Mouse (Mus musculus) hindbrain, embryonic 15.5 days (tissue): Measurements from ENCODE around the gene Gpr183. TPM values are rescaled to one million over a fixed set of nuclear protein-coding genes. Genes with fewer than 3 reads are reported as not detected.

Experiments used
- ATAC-seq: fragments of 200-750 bp; cut with Nextera tagmentation; 2 replicates; pipeline ENCODE4 v1.8.0; 2017; ENCODE audit warnings: low read depth, moderate number of reproducible peaks, moderate TSS enrichment; ENCODE audit not compliant: low FRiP score
- H3K27ac ChIP-seq: fragments of 300-500 bp; sonication (generic); replicated peaks from 2 replicates; pipeline ENCODE4 v1.5.1; 2015; ENCODE audit warnings: mild to moderate bottlenecking, inconsistent platforms
- H3K27me3 ChIP-seq: fragments of 300-500 bp; sonication (generic); 2 replicates; pipeline ENCODE4 v1.6.1; 2015; ENCODE audit warnings: control low read depth, inconsistent platforms
- H3K36me3 ChIP-seq: fragments of 300-500 bp; sonication (generic); 2 replicates; pipeline ENCODE4 v1.6.1; 2015; ENCODE audit warnings: control low read depth, inconsistent platforms
- H3K4me1 ChIP-seq: fragments of 300-500 bp; sonication (generic); replicated peaks from 2 replicates; pipeline ENCODE4 v1.6.1; 2015; ENCODE audit warnings: control low read depth, inconsistent platforms
- H3K4me2 ChIP-seq: fragments of 300-500 bp; sonication (generic); 2 replicates; pipeline ENCODE4 v1.6.1; 2015; ENCODE audit warnings: moderate library complexity, mild to moderate bottlenecking, inconsistent platforms
- H3K4me3 ChIP-seq: fragments of 300-500 bp; sonication (generic); 2 replicates; pipeline ENCODE4 v1.5.1; 2015; ENCODE audit warnings: mild to moderate bottlenecking, inconsistent platforms
- H3K9ac ChIP-seq: fragments of 300-500 bp; sonication (generic); 2 replicates; pipeline ENCODE4 v1.6.1; 2015; ENCODE audit warnings: inconsistent platforms
- H3K9me3 ChIP-seq: fragments of 300-500 bp; sonication (generic); 2 replicates; pipeline ENCODE4 v1.6.1; 2016; ENCODE audit warnings: control low read depth, inconsistent platforms
- WGBS: fragments of 180-500 bp; shearing (Covaris S2); methylation state at CpG from one replicate; pipeline ENCODE4 v1.1.7; 2015; 5-methylcytosine and 5-hydroxymethylcytosine counted together
- polyA plus RNA-seq: library from polyadenylated mRNA; unstranded; fragments of >200 nt; fragmentation: Nextera tagmentation; extraction: Ambion mirVana; gene quantifications from 2 replicates; pipeline ENCODE4 v1.2.1, GENCODE M21; 2015

Gpr183 gene
- polyA plus RNA-seq, 1 experiment from 2014 or later: 0.73 TPM

- no peaks in the 10 kb centered on the region for H3K4me1 ChIP-seq
- no peak overlapping the region for H3K9ac ChIP-seq
- WGBS: 85% methylated on average over 6 of the region's 6 CpGs
- H3K4me2 ChIP-seq: no peak overlapping the region
- no peak overlapping the region for H3K4me3 ChIP-seq
- H3K27me3 ChIP-seq: no peaks in the 10 kb centered on the region
- no peaks in the 10 kb centered on the region for H3K36me3 ChIP-seq
- H3K9me3 ChIP-seq: no peaks in the 10 kb centered on the region
- no peak overlapping the region for H3K27ac ChIP-seq
- no peak for ATAC-seq
Measured at GRCm38 (mm10) chr14:121986028-121986427, 21.0 kb upstream of the Gpr183 start.

- WGBS: 88% methylated on average over 3 of the region's 3 CpGs
- H3K4me3 ChIP-seq: no peak overlapping the region
- H3K9me3 ChIP-seq: no peaks in the 10 kb centered on the region
Measured at GRCm38 (mm10) chr14:121985477-121985876, 20.5 kb upstream of the Gpr183 start.

GRCm38 (mm10) chr14:121983009-121983933, 18.3 kb upstream of the Gpr183 start:
- no peak for ATAC-seq
- no peak overlapping the region for H3K4me3 ChIP-seq
- no peaks in the 10 kb centered on the region for H3K9me3 ChIP-seq
- H3K36me3 ChIP-seq: no peaks in the 10 kb centered on the region
- H3K4me2 ChIP-seq: no peak overlapping the region
- H3K4me1 ChIP-seq: no peaks in the 10 kb centered on the region
- H3K27ac ChIP-seq: no peak overlapping the region
- no peaks in the 10 kb centered on the region for H3K27me3 ChIP-seq
- WGBS: 76% methylated on average over 8 of the region's 8 CpGs
- no peak overlapping the region for H3K9ac ChIP-seq

More at GRCm38 (mm10) chr14:121985477-121985876, 20.5 kb upstream of the Gpr183 start:
- no peak for ATAC-seq
- Histone ChIP-seq H3K36me3 (no peaks in the 10 kb centered on the region), H3K27ac (no peak overlapping the region), H3K4me2 (no peak overlapping the region), H3K9ac (no peak overlapping the region), H3K4me1 (no peaks in the 10 kb centered on the region), H3K27me3 (no peaks in the 10 kb centered on the region)

GRCm38 (mm10) chr14:121981531-121981930, 16.5 kb upstream of the Gpr183 start:
- H3K4me2 ChIP-seq: no peak overlapping the region

GRCm38 (mm10) chr14:121973114-121973513, 8.1 kb upstream of the Gpr183 start:
- Histone ChIP-seq H3K27ac (no peak overlapping the region), H3K4me2 (no peak overlapping the region), H3K9ac (no peak overlapping the region), H3K9me3 (no peaks in the 10 kb centered on the region), H3K4me3 (no peak overlapping the region), H3K4me1 (no peaks in the 10 kb centered on the region), H3K27me3 (no peaks in the 10 kb centered on the region), H3K36me3 (no peaks in the 10 kb centered on the region)
- 94% methylated on average over 10 of the region's 10 CpGs for WGBS
- no peak for ATAC-seq

More at GRCm38 (mm10) chr14:121981531-121981930, 16.5 kb upstream of the Gpr183 start:
- Histone ChIP-seq H3K4me3 (no peak overlapping the region), H3K27ac (no peak overlapping the region), H3K9me3 (no peaks in the 10 kb centered on the region), H3K4me1 (no peaks in the 10 kb centered on the region), H3K9ac (no peak overlapping the region), H3K36me3 (no peaks in the 10 kb centered on the region), H3K27me3 (no peaks in the 10 kb centered on the region)
- WGBS: 88% methylated on average over 1 of the region's 1 CpGs
- ATAC-seq: no peak

GRCm38 (mm10) chr14:121970402-121970801, 5.4 kb upstream of the Gpr183 start:
- Histone ChIP-seq H3K27me3 (no peaks in the 10 kb centered on the region), H3K9me3 (no peaks in the 10 kb centered on the region), H3K4me1 (no peaks in the 10 kb centered on the region), H3K9ac (no peak overlapping the region), H3K4me2 (no peak overlapping the region), H3K36me3 (no peaks in the 10 kb centered on the region), H3K4me3 (no peak overlapping the region), H3K27ac (no peak overlapping the region)
- WGBS: 93% methylated on average over 1 of the region's 1 CpGs
- ATAC-seq: no peak

- no peaks in the 10 kb centered on the region for H3K36me3 ChIP-seq
- no peaks in the 10 kb centered on the region for H3K27me3 ChIP-seq
- no peak overlapping the region for H3K9ac ChIP-seq
- ATAC-seq: no peak
- WGBS: 92% methylated on average over 4 of the region's 4 CpGs
- no peaks in the 10 kb centered on the region for H3K9me3 ChIP-seq
- H3K4me1 ChIP-seq: peaks cover 10% of the 10 kb centered on the region
- H3K4me3 ChIP-seq: no peak overlapping the region
- no peak overlapping the region for H3K27ac ChIP-seq
- H3K4me2 ChIP-seq: no peak overlapping the region
Measured at GRCm38 (mm10) chr14:121967095-121967494, 2.1 kb upstream of the Gpr183 start.

GRCm38 (mm10) chr14:121965461-121965860, 466 bp upstream of the Gpr183 start:
- no peaks in the 10 kb centered on the region for H3K27me3 ChIP-seq
- H3K9me3 ChIP-seq: no peaks in the 10 kb centered on the region
- no peaks in the 10 kb centered on the region for H3K36me3 ChIP-seq
- H3K9ac ChIP-seq: no peak overlapping the region
- H3K27ac ChIP-seq: no peak overlapping the region
- H3K4me1 ChIP-seq: peaks cover 10% of the 10 kb centered on the region
- no peak for ATAC-seq
- H3K4me3 ChIP-seq: no peak overlapping the region
- no peak overlapping the region for H3K4me2 ChIP-seq
- WGBS: 91% methylated on average over 4 of the region's 4 CpGs

GRCm38 (mm10) chr14:121963942-121964335, 1.1 kb downstream of the Gpr183 start:
- H3K4me2 ChIP-seq: peak overlapping the region; percentile 11; the same call in 1 of the 2 replicates
- WGBS: 45% methylated on average over 4 of the region's 4 CpGs
- no peaks in the 10 kb centered on the region for H3K27me3 ChIP-seq
- no peaks in the 10 kb centered on the region for H3K9me3 ChIP-seq
- no peak overlapping the region; the same call in 1 of the 2 replicates for H3K27ac ChIP-seq
- no peak for ATAC-seq
- no peaks in the 10 kb centered on the region for H3K36me3 ChIP-seq
- no peak overlapping the region for H3K9ac ChIP-seq
- peaks cover 10% of the 10 kb centered on the region for H3K4me1 ChIP-seq
- no peak overlapping the region for H3K4me3 ChIP-seq

GRCm38 (mm10) chr14:121963251-121963941, 1.6 kb downstream of the Gpr183 start:
- no peaks in the 10 kb centered on the region for H3K9me3 ChIP-seq
- no peaks in the 10 kb centered on the region for H3K27me3 ChIP-seq
- WGBS: 71% methylated on average over 9 of the region's 9 CpGs
- no peak overlapping the region; the same call in 1 of the 2 replicates for H3K27ac ChIP-seq
- no peak overlapping the region for H3K4me3 ChIP-seq
- H3K4me1 ChIP-seq: peaks cover 10% of the 10 kb centered on the region
- peak; percentile 51; the same call in 1 of the 2 replicates for ATAC-seq
- H3K4me2 ChIP-seq: peak overlapping the region; percentile 11; the same call in 1 of the 2 replicates
- H3K9ac ChIP-seq: no peak overlapping the region
- H3K36me3 ChIP-seq: no peaks in the 10 kb centered on the region

- no peak overlapping the region for H3K27ac ChIP-seq
- H3K27me3 ChIP-seq: no peaks in the 10 kb centered on the region
- WGBS: 76% methylated on average over 14 of the region's 14 CpGs
- H3K9me3 ChIP-seq: no peaks in the 10 kb centered on the region
- no peak for ATAC-seq
- peaks cover 10% of the 10 kb centered on the region for H3K4me1 ChIP-seq
- H3K4me2 ChIP-seq: no peak overlapping the region
- no peak overlapping the region for H3K4me3 ChIP-seq
- H3K9ac ChIP-seq: no peak overlapping the region
- no peaks in the 10 kb centered on the region for H3K36me3 ChIP-seq
Measured at GRCm38 (mm10) chr14:121962128-121962890, 2.7 kb downstream of the Gpr183 start.
